17 mouse cellular contexts compared by ENCODE assay signal in genomic region chr1:43300676-43301075, GRCm38 (mm10).
"Had no signal": no experiment of that assay in that cellular context is flagged by ENCODE, and none has a peak within 500 bp of the region (broad histone marks: within the 10 kb centered on the region; RNA-seq: fewer than 3 reads in every experiment).

No protein-coding gene starts in this region.

- H3K27ac ChIP-seq: kidney, postnatal 0 days; left cerebral cortex, adult 2 months; liver, embryonic 13.5 days; macrophage; midbrain, embryonic 12.5 days; midbrain, embryonic 15.5 days; neural tube, embryonic 12.5 days; neural tube, embryonic 15.5 days; stomach, embryonic 15.5 days had no signal

- DNase-seq: kidney, adult 18-20 months; kidney, postnatal 25 days; layer of hippocampus, postnatal 36 days; liver, embryonic 13.5 days; lung, embryonic 14.5 days; retina, postnatal 1 day; right cerebral cortex, postnatal 25 days; spleen, adult 18-20 months had no signal

- H3K27me3 ChIP-seq: liver, embryonic 13.5 days; midbrain, embryonic 15.5 days; neural tube, embryonic 12.5 days; neural tube, embryonic 15.5 days; stomach, embryonic 15.5 days had no signal

- H3K9ac ChIP-seq: liver, embryonic 13.5 days; lung, embryonic 14.5 days; midbrain, embryonic 12.5 days; midbrain, embryonic 15.5 days; neural tube, embryonic 12.5 days; neural tube, embryonic 15.5 days; stomach, embryonic 15.5 days had no signal

- H3K4me1 ChIP-seq: midbrain, embryonic 12.5 days; neural tube, embryonic 12.5 days; stomach, embryonic 15.5 days had no signal

- H3K36me3 ChIP-seq: liver, embryonic 13.5 days; midbrain, embryonic 12.5 days; midbrain, embryonic 15.5 days; neural tube, embryonic 12.5 days; neural tube, embryonic 15.5 days; stomach, embryonic 15.5 days had no signal

- H3K9me3 ChIP-seq: liver, embryonic 13.5 days; midbrain, embryonic 12.5 days; midbrain, embryonic 15.5 days; neural tube, embryonic 12.5 days; neural tube, embryonic 15.5 days; stomach, embryonic 15.5 days had no signal

- H3K4me3 ChIP-seq: left cerebral cortex, adult 2 months; liver, embryonic 13.5 days; midbrain, embryonic 12.5 days; midbrain, embryonic 15.5 days; neural tube, embryonic 12.5 days; neural tube, embryonic 15.5 days; stomach, embryonic 15.5 days had no signal

- H3K4me2 ChIP-seq: liver, embryonic 13.5 days; lung, embryonic 14.5 days; midbrain, embryonic 12.5 days; midbrain, embryonic 15.5 days; neural tube, embryonic 12.5 days; neural tube, embryonic 15.5 days; stomach, embryonic 15.5 days had no signal

- ATAC-seq: lung, postnatal 0 days had no signal
